Mouse (Mus musculus) mouse embryonic stem cell (cell line): ENCODE data around the gene Prkcb.

ENCODE experiments used
- in situ Hi-C, 2 experiments: fragments of 300-500 bp; cut with MboI; formaldehyde crosslinking; loops; 1 replicate in 1 of 2; 3 replicates in 1 of 2; pipeline ENCODE4 v1.14.3; 2019 to 2020; ENCODE audit warnings: low sequenced_read_pairs in 2 of 2, low pct_unique_long_range_greater_than_20kb in 1 of 2, mixed read lengths in 1 of 2; ENCODE audit not compliant: unreplicated experiment in 1 of 2

The Prkcb gene

GRCm38 (mm10) chr7:122386567-122386966 lies 98.0 kb downstream of the Prkcb start:
- in situ Hi-C loops: no loop called here

- in situ Hi-C loops: no loop called here
Observed at GRCm38 (mm10) chr7:122387896-122388295, 99.3 kb downstream of the Prkcb start.

GRCm38 (mm10) chr7:122388858-122389257 lies 100.3 kb downstream of the Prkcb start:
- in situ Hi-C loops: no loop called here

GRCm38 (mm10) chr7:122389633-122390032 lies 101.1 kb downstream of the Prkcb start:
- in situ Hi-C loops: no loop called here

- in situ Hi-C loops: no loop called here
Observed at GRCm38 (mm10) chr7:122390200-122390599, 101.6 kb downstream of the Prkcb start.

GRCm38 (mm10) chr7:122390683-122391082 lies 102.1 kb downstream of the Prkcb start:
- in situ Hi-C loops: no loop called here

- in situ Hi-C loops: no loop called here
Observed at GRCm38 (mm10) chr7:122391382-122391781, 102.8 kb downstream of the Prkcb start.

GRCm38 (mm10) chr7:122393964-122394363 lies 105.4 kb downstream of the Prkcb start:
- in situ Hi-C loops: no loop called here

- in situ Hi-C loops: no loop called here
Observed at GRCm38 (mm10) chr7:122395159-122395975, 106.8 kb downstream of the Prkcb start.

GRCm38 (mm10) chr7:122395976-122396315 lies 107.4 kb downstream of the Prkcb start:
- in situ Hi-C loops: no loop called here

- in situ Hi-C loops: no loop called here
Observed at GRCm38 (mm10) chr7:122397699-122398098, 109.1 kb downstream of the Prkcb start.

GRCm38 (mm10) chr7:122402041-122402440 lies 113.5 kb downstream of the Prkcb start:
- in situ Hi-C loops: no loop called here

GRCm38 (mm10) chr7:122403343-122403742 lies 114.8 kb downstream of the Prkcb start:
- in situ Hi-C loops: no loop called here

GRCm38 (mm10) chr7:122404571-122405393 lies 116.2 kb downstream of the Prkcb start:
- in situ Hi-C loops: no loop called here

- in situ Hi-C loops: no loop called here
Observed at GRCm38 (mm10) chr7:122406625-122407024, 118.1 kb downstream of the Prkcb start.

- in situ Hi-C loops: no loop called here
Observed at GRCm38 (mm10) chr7:122409945-122410344, 121.4 kb downstream of the Prkcb start.

GRCm38 (mm10) chr7:122410873-122411272 lies 122.3 kb downstream of the Prkcb start:
- in situ Hi-C loops: no loop called here

- in situ Hi-C loops: no loop called here
Observed at GRCm38 (mm10) chr7:122413231-122413630, 124.7 kb downstream of the Prkcb start.

GRCm38 (mm10) chr7:122414146-122414545 lies 125.6 kb downstream of the Prkcb start:
- in situ Hi-C loops: no loop called here

- in situ Hi-C loops: no loop called here
Observed at GRCm38 (mm10) chr7:122414608-122415007, 126.1 kb downstream of the Prkcb start.
